Mouse (Mus musculus) limb, embryonic 14.5 days (tissue): ENCODE data around the gene Ptrh2. TPM values are rescaled to one million over a fixed set of nuclear protein-coding genes. Genes with fewer than 3 reads are reported as not detected.

Experiments
- ATAC-seq: fragments of 200-750 bp; cut with Nextera tagmentation; 2 replicates; pipeline ENCODE4 v1.8.0; 2017; ENCODE audit warnings: low read depth, moderate number of reproducible peaks, moderate TSS enrichment; ENCODE audit not compliant: low FRiP score
- DNase-seq: peaks from one replicate; pipeline ENCODE4 v3.0.0-alpha.2; 2015; ENCODE audit warnings: low spot score
- H3K27ac ChIP-seq: fragments of 300-500 bp; sonication (generic); replicated peaks from 2 replicates; pipeline ENCODE4 v1.5.1; 2014; ENCODE audit warnings: low read depth, mild to moderate bottlenecking, low read length, moderate library complexity, mixed read lengths
- H3K27me3 ChIP-seq: fragments of 300-500 bp; sonication (generic); 2 replicates; pipeline ENCODE4 v1.6.1; 2014; ENCODE audit warnings: low read length, mixed read lengths; ENCODE audit not compliant: control insufficient read depth, insufficient read depth
- H3K36me3 ChIP-seq: fragments of 300-500 bp; sonication (generic); 2 replicates; pipeline ENCODE4 v1.6.1; 2014; ENCODE audit warnings: mild to moderate bottlenecking, low read length, moderate library complexity, mixed read lengths; ENCODE audit not compliant: control insufficient read depth, insufficient read depth
- H3K4me1 ChIP-seq: fragments of 300-500 bp; sonication (generic); 2 replicates; pipeline ENCODE4 v1.6.1; 2014; ENCODE audit warnings: antibody characterized with exemption, low read length, mixed read lengths; ENCODE audit not compliant: control insufficient read depth, insufficient read depth
- H3K4me2 ChIP-seq: fragments of 300-500 bp; sonication (generic); replicated peaks from 2 replicates; pipeline ENCODE4 v1.6.1; 2014; ENCODE audit warnings: low read depth, mild to moderate bottlenecking, low read length, moderate library complexity; ENCODE audit not compliant: severe bottlenecking
- H3K4me3 ChIP-seq: fragments of 300-500 bp; sonication (generic); replicated peaks from 2 replicates; pipeline ENCODE4 v1.5.1; 2014; ENCODE audit warnings: low read length
- H3K9ac ChIP-seq: fragments of 300-500 bp; sonication (generic); 2 replicates; pipeline ENCODE4 v1.6.1; 2014; ENCODE audit warnings: mild to moderate bottlenecking, low read depth, low read length, moderate library complexity; ENCODE audit not compliant: severe bottlenecking
- H3K9me3 ChIP-seq: fragments of 300-500 bp; sonication (generic); 2 replicates; pipeline ENCODE4 v1.6.1; 2016; ENCODE audit warnings: low read length; ENCODE audit not compliant: control insufficient read depth
- POLR2A ChIP-seq: fragments of 200-500 bp; IDR thresholded peaks from 2 replicates; pipeline ENCODE4 v1.8.0; 2012; ENCODE audit warnings: inconsistent platforms, mild to moderate bottlenecking, moderate library complexity, borderline replicate concordance; ENCODE audit not compliant: insufficient read depth, insufficient read length; ENCODE audit errors: extremely low read depth
- WGBS: fragments of 180-500 bp; shearing (Covaris S2); extraction: QIAGEN DNeasy Blood & Tissue Kit; methylation state at CpG from one replicate; pipeline ENCODE4 v1.1.7; 2014; 5-methylcytosine and 5-hydroxymethylcytosine counted together
- polyA plus RNA-seq, 2 experiments: library from polyadenylated mRNA; depleted of rRNA in 1 of 2; stranded (reverse) in 1 of 2; unstranded in 1 of 2; fragments of >200 nt; fragmentation: Nextera tagmentation in 1 of 2; extraction: Ambion mirVana in 1 of 2; gene quantifications; 2 replicates each; pipeline versions ENCODE4 v1.2.1 to v1.2.3; 2012 to 2014

The Ptrh2 gene
- polyA plus RNA-seq, 2 experiments, result 19.1 to 31.3 TPM

- no peak for TF ChIP-seq POLR2A
- H3K4me3 ChIP-seq, result no peak overlapping the region
- no peak overlapping the region for H3K4me2 ChIP-seq
- ATAC-seq (no peak), DNase-seq (no peak)
- peaks cover 25% of the 10 kb centered on the region for H3K36me3 ChIP-seq
- H3K9ac ChIP-seq, result no peak overlapping the region
- H3K27ac ChIP-seq, result no peak overlapping the region
- no peaks in the 10 kb centered on the region for H3K4me1 ChIP-seq
- no peaks in the 10 kb centered on the region for H3K9me3 ChIP-seq
- no peaks in the 10 kb centered on the region for H3K27me3 ChIP-seq
Measured at GRCm38 (mm10) chr11:86657863-86658262, 25.9 kb upstream of the Ptrh2 start.

GRCm38 (mm10) chr11:86662986-86663895 is 20.5 kb upstream of the Ptrh2 start:
- Histone ChIP-seq H3K36me3 (peaks cover 48% of the 10 kb centered on the region), H3K9ac (no peak overlapping the region), H3K27ac (no peak overlapping the region), H3K4me2 (no peak overlapping the region), H3K27me3 (no peaks in the 10 kb centered on the region), H3K4me1 (no peaks in the 10 kb centered on the region), H3K9me3 (no peaks in the 10 kb centered on the region), H3K4me3 (no peak overlapping the region)
- ATAC-seq, result no peak
- TF ChIP-seq POLR2A, result no peak
- no peak for DNase-seq
- 94% methylated on average over 8 of the region's 8 CpGs for WGBS

DNA sequence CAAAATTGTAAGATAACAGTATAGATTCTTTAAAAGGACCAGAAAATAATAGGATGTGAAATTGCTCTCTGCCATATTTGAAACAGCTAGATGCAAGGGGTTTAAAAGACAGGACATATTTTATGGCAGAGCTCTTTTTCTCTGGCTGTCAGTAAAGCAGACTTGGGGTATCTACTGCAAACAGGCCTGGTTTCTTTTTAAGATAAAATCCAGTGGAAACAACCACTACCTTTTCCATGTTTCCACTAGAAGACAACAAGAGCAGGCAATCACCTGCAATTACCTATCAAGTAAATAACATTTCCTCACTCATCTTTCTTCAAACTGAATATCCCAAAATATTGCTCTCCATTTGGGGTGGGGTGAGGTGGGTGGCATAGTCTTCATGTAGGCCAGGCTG is 19.8 kb upstream of the Ptrh2 start:
- no peaks in the 10 kb centered on the region for H3K27me3 ChIP-seq
- no peak overlapping the region for H3K9ac ChIP-seq
- no peak overlapping the region for H3K4me2 ChIP-seq
- DNase-seq, result no peak
- H3K4me3 ChIP-seq, result no peak overlapping the region
- no peak overlapping the region for H3K27ac ChIP-seq
- H3K4me1 ChIP-seq, result no peaks in the 10 kb centered on the region
- no peak for TF ChIP-seq POLR2A
- H3K9me3 ChIP-seq, result no peaks in the 10 kb centered on the region
- H3K36me3 ChIP-seq, result peaks cover 43% of the 10 kb centered on the region
- ATAC-seq, result no peak

- WGBS, result 82% methylated on average over 3 of the region's 3 CpGs
- Histone ChIP-seq H3K4me3 (no peak overlapping the region), H3K9ac (no peak overlapping the region), H3K9me3 (no peaks in the 10 kb centered on the region), H3K27me3 (no peaks in the 10 kb centered on the region), H3K4me1 (no peaks in the 10 kb centered on the region), H3K36me3 (peaks cover 41% of the 10 kb centered on the region), H3K4me2 (no peak overlapping the region), H3K27ac (no peak overlapping the region)
- TF ChIP-seq POLR2A, result no peak
- no peak for DNase-seq
- no peak for ATAC-seq
Measured at GRCm38 (mm10) chr11:86664406-86664805, 19.4 kb upstream of the Ptrh2 start.

- TF ChIP-seq POLR2A, result no peak
- no peak for DNase-seq
- Histone ChIP-seq H3K4me2 (no peak overlapping the region), H3K36me3 (peaks cover 26% of the 10 kb centered on the region), H3K4me1 (no peaks in the 10 kb centered on the region), H3K27me3 (no peaks in the 10 kb centered on the region), H3K9me3 (no peaks in the 10 kb centered on the region), H3K4me3 (no peak overlapping the region), H3K27ac (no peak overlapping the region), H3K9ac (no peak overlapping the region)
- no peak for ATAC-seq
- WGBS, result 92% methylated on average over 2 of the region's 2 CpGs
Measured at GRCm38 (mm10) chr11:86667553-86667952, 16.2 kb upstream of the Ptrh2 start.
